ENCODE assay signal across 13 mouse cellular contexts in genomic region chr10:68396083-68396482, GRCm38 (mm10).
DNase-seq lines count a peak whose midpoint lies in the region; ATAC-seq lines count a peak whose summit lies in the region.
"Had no signal": no experiment of that assay in that cellular context is flagged by ENCODE, and none has a peak within 500 bp of the region (broad histone marks: within the 10 kb centered on the region; RNA-seq: fewer than 3 reads in every experiment).

No protein-coding gene starts in this region.

- intact Hi-C loops in left cerebral cortex, postnatal 25 days (cut with DNase I), result no loop called here

- ATAC-seq in frontal cortex, adult (ENCODE audit: low TSS enrichment), result peak; percentile 31; the same call in 1 of the 2 replicates

- no peak for DNase-seq in frontal cortex, postnatal 36 days (ENCODE audit: low spot score in 2 of 2)
- DNase-seq in left cerebral cortex, postnatal 25 days (ENCODE audit: low spot score in 2 of 2), result peak; percentile 20 to 32
- no peak for DNase-seq in left cerebral cortex, adult 9 months (ENCODE audit: low spot score in 2 of 2)
- DNase-seq in retina, postnatal 1 day, result peak; percentile 19
- DNase-seq in retina, embryonic 14.5 days (ENCODE audit: low spot score), result no peak
- no peak for DNase-seq in cerebellum, adult 8-10 months
- DNase-seq in heart, adult 8-10 months (ENCODE audit: low spot score), result no peak
- DNase-seq: B cell, adult 2 months; kidney, adult 18-20 months; kidney, postnatal 4 days; liver; right cerebral cortex, postnatal 25 days had no signal

Comparison
In these comparisons a context has a peak if more than half of its experiments do, and no peak if none do; other contexts are left out.
1. DNase-seq: peak in left cerebral cortex, postnatal 25 days (2 of 2) and retina, postnatal 1 day (single experiment); none in frontal cortex, postnatal 36 days (0 of 2), left cerebral cortex, adult 9 months (0 of 2), retina, embryonic 14.5 days (single experiment), cerebellum, adult 8-10 months (single experiment) and heart, adult 8-10 months (single experiment).